Mouse (Mus musculus) heart, embryonic 15.5 days (tissue): ENCODE results near the gene Ganc. TPM values are rescaled to one million over a fixed set of nuclear protein-coding genes. Genes with fewer than 3 reads are reported as not detected.

Experiments used
- ATAC-seq: fragments of 200-750 bp; cut with Nextera tagmentation; replicated peaks from 2 replicates; pipeline ENCODE4 v1.8.0; 2017; ENCODE audit warnings: low read depth, moderate TSS enrichment; ENCODE audit not compliant: insufficient number of reproducible peaks, insufficient read depth, low FRiP score
- H3K27ac ChIP-seq: fragments of 300-500 bp; sonication (generic); 2 replicates; pipeline ENCODE4 v1.5.1; 2015; ENCODE audit warnings: mild to moderate bottlenecking, inconsistent platforms
- H3K27me3 ChIP-seq: fragments of 300-500 bp; sonication (generic); 2 replicates; pipeline ENCODE4 v1.6.1; 2015; ENCODE audit warnings: inconsistent platforms
- H3K36me3 ChIP-seq: fragments of 300-500 bp; sonication (generic); 2 replicates; pipeline ENCODE4 v1.6.1; 2015; ENCODE audit warnings: mild to moderate bottlenecking, inconsistent platforms
- H3K4me1 ChIP-seq: fragments of 300-500 bp; sonication (generic); replicated peaks from 2 replicates; pipeline ENCODE4 v1.6.1; 2015; ENCODE audit warnings: inconsistent platforms
- H3K4me2 ChIP-seq: fragments of 300-500 bp; sonication (generic); 2 replicates; pipeline ENCODE4 v1.6.1; 2015; ENCODE audit warnings: inconsistent platforms, mild to moderate bottlenecking, moderate library complexity
- H3K4me3 ChIP-seq: fragments of 300-500 bp; sonication (generic); 2 replicates; pipeline ENCODE4 v1.5.1; 2015; ENCODE audit warnings: mild to moderate bottlenecking, inconsistent platforms
- H3K9ac ChIP-seq: fragments of 300-500 bp; sonication (generic); 2 replicates; pipeline ENCODE4 v1.6.1; 2015; ENCODE audit warnings: mild to moderate bottlenecking, inconsistent platforms
- H3K9me3 ChIP-seq: fragments of 300-500 bp; sonication (generic); replicated peaks from 2 replicates; pipeline ENCODE4 v1.6.1; 2016; ENCODE audit warnings: inconsistent platforms
- WGBS: fragments of 180-500 bp; shearing (Covaris S2); methylation state at CpG from one replicate; pipeline ENCODE4 v1.1.7; 2015; ENCODE audit warnings: mixed read lengths; 5-methylcytosine and 5-hydroxymethylcytosine counted together
- polyA plus RNA-seq: library from polyadenylated mRNA; unstranded; fragments of >200 nt; fragmentation: Nextera tagmentation; extraction: Ambion mirVana; gene quantifications from 2 replicates; pipeline ENCODE4 v1.2.1, GENCODE M21; 2015

The Ganc gene
- polyA plus RNA-seq, 1 experiment from 2014 or later: 9.0 TPM

DNA sequence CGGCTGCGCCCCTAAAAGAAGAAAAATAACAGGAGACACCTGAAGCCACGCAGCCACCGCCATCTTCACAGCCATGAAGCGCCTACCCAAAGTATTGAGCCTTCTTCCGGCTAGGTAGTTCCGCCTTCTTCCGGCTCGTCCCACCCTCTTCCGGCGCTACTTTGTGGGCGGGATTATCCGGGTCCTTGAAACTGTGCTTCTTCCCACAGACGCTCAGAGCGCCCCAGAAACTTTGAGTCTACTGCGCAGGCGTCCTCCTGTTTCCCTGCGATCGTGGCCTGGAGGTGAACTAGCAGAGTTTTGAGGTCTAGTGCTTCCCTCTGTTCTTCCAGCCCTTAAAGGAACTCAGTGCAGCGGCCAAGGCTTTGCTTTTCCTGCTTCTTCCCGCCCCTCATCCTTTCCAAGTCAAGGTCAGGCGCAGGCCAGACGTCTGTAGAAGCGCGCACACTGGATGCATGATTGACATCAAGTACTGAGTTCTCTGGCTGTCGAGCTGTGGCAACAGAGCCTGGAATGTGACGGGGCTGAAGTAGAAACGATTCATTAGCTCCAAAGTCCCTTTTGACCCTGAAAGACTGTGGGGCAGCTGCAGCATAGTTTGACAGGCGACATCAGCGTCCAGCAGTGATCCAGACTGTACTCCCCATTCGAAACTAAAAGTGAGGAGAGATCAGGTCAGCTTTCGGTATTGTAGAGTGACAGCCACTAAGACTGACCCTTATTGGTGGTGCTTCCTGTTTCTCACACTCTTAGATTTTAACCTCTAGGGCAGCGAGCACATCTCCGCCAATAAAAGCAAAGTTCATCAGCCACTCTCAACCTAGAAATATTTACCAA, 508 bp downstream of the Ganc start, which contains the start of gene Tmem87a:
TSS of gene Tmem87a (minus strand) at position 128 of the 837 bp plus-strand sequence.
- Histone ChIP-seq H3K4me3 (peak within 1 kb of the TSS; percentile 79), H3K4me2 (peak within 1 kb of the TSS; percentile 77), H3K27me3 (no peaks in the 10 kb centered on the region), H3K9ac (peak within 1 kb of the TSS; percentile 82), H3K9me3 (no peaks in the 10 kb centered on the region), H3K27ac (peak within 1 kb of the TSS; percentile 99), H3K36me3 (peaks cover 5% of the 10 kb centered on the region; the same call in 1 of the 2 replicates), H3K4me1 (peaks cover 13% of the 10 kb centered on the region)
- peak; percentile 99 for ATAC-seq
- under 1% methylated on average over 34 of the region's 34 CpGs for WGBS

DNA sequence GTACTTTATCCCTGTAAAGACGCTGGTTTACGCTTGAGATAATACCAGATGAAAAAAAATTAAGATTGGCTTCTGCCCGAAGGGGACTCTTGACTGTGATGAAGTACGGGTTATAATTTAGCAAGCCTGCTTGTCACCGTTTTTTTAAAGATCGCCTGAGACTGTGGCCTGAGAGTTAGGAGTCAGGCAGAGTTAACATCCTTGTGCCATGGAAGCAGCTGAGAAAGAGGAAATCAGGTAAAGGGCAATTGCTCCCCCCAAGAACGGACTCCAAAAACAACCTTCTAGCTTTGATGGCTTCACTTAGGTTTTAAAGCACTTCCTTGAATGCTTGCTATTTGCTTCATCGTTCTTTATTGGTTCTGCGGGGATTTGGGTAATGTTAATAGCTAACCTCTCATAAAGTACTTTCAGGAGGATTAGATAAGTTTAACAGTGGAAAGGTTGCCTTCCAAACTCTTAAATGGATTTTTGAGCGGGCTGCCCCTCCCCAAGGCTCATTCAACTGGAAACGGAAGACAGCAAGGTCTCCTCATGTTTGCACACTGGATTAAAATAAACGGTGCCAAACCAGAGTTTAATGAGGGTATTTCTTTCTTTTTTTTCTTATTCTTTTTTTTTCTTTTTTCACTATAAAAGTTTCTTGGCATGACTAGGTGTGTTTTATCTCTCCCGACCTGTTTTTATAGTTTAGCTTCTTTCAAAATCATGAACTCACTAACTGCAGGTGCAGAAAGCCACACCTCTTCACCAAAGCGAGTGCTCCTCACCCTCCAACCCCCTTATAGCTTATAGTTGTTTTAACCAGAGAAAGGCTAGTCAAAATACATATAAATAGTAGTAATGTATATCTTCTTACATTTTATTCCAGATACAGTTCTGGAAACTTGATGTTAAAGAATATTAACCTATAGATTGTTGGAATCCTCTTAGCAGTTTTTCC, 1.4 kb downstream of the Ganc start:
- Histone ChIP-seq H3K27me3 (no peaks in the 10 kb centered on the region), H3K4me1 (peaks cover 13% of the 10 kb centered on the region), H3K9ac (peak overlapping the region; percentile 68), H3K9me3 (no peaks in the 10 kb centered on the region), H3K27ac (peak overlapping the region; percentile 99), H3K4me3 (peak overlapping the region; percentile 79), H3K4me2 (peak overlapping the region; percentile 77), H3K36me3 (peaks cover 5% of the 10 kb centered on the region; the same call in 1 of the 2 replicates)
- ATAC-seq: no peak
- 17% methylated on average over 14 of the region's 14 CpGs for WGBS

GRCm38 (mm10) chr2:120411096-120411628, 7.5 kb downstream of the Ganc start:
- Histone ChIP-seq H3K27me3 (no peaks in the 10 kb centered on the region), H3K4me1 (no peaks in the 10 kb centered on the region), H3K4me2 (no peak overlapping the region), H3K27ac (no peak overlapping the region), H3K9ac (no peak overlapping the region), H3K9me3 (no peaks in the 10 kb centered on the region), H3K4me3 (no peak overlapping the region), H3K36me3 (peaks cover 3% of the 10 kb centered on the region; the same call in 1 of the 2 replicates)
- 83% methylated on average over 3 of the region's 3 CpGs for WGBS
- ATAC-seq: no peak

- no peaks in the 10 kb centered on the region for H3K9me3 ChIP-seq
- H3K9ac ChIP-seq: no peak overlapping the region
- H3K27ac ChIP-seq: no peak overlapping the region
- H3K4me3 ChIP-seq: no peak overlapping the region
- no peak overlapping the region for H3K4me2 ChIP-seq
- H3K4me1 ChIP-seq: no peaks in the 10 kb centered on the region
- H3K36me3 ChIP-seq: no peaks in the 10 kb centered on the region
- no peaks in the 10 kb centered on the region for H3K27me3 ChIP-seq
- ATAC-seq: no peak
These were observed 10.4 kb downstream of the Ganc start for GRCm38 (mm10) chr2:120414113-120414512.

- WGBS: 63% methylated on average over 1 of the region's 1 CpGs
- Histone ChIP-seq H3K4me2 (no peak overlapping the region), H3K36me3 (no peaks in the 10 kb centered on the region), H3K27me3 (no peaks in the 10 kb centered on the region), H3K9ac (no peak overlapping the region), H3K27ac (no peak overlapping the region), H3K4me3 (no peak overlapping the region), H3K4me1 (no peaks in the 10 kb centered on the region), H3K9me3 (no peaks in the 10 kb centered on the region)
- no peak for ATAC-seq
These were observed 11.2 kb downstream of the Ganc start for GRCm38 (mm10) chr2:120414738-120415414.

DNA sequence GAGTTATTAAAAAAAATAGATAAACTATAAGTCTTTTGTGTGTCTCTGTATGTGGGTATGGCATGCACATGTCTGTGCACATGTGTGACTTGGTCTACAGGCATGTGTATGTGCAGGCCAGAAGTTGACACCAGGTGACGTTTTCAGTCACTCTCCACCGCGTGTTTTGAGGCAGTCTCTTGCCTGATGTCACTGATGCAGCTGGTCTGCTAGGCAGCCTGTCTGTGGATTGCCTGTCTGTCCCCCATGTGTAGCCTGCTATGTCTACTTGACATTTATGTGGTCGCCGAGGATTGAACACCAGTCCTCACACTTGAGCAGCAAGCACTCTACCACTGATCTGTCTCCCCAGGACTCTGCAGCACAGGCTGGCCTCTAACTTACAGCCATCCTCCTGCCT, 20.7 kb downstream of the Ganc start:
- no peak overlapping the region for H3K4me3 ChIP-seq
- no peaks in the 10 kb centered on the region for H3K36me3 ChIP-seq
- no peak for ATAC-seq
- no peak overlapping the region for H3K27ac ChIP-seq
- H3K27me3 ChIP-seq: no peaks in the 10 kb centered on the region
- H3K9me3 ChIP-seq: no peaks in the 10 kb centered on the region
- WGBS: 68% methylated on average over 5 of the region's 5 CpGs
- no peak overlapping the region for H3K4me2 ChIP-seq
- no peak overlapping the region for H3K9ac ChIP-seq
- no peaks in the 10 kb centered on the region for H3K4me1 ChIP-seq

- 80% methylated on average over 1 of the region's 1 CpGs for WGBS
- H3K4me3 ChIP-seq: no peak overlapping the region
- no peak overlapping the region for H3K4me2 ChIP-seq
- H3K27ac ChIP-seq: no peak overlapping the region
- H3K4me1 ChIP-seq: no peaks in the 10 kb centered on the region
- no peaks in the 10 kb centered on the region for H3K9me3 ChIP-seq
- no peak overlapping the region for H3K9ac ChIP-seq
- H3K36me3 ChIP-seq: no peaks in the 10 kb centered on the region
- no peak for ATAC-seq
- no peaks in the 10 kb centered on the region for H3K27me3 ChIP-seq
These were observed 40.8 kb downstream of the Ganc start for GRCm38 (mm10) chr2:120444486-120444885.

GRCm38 (mm10) chr2:120446373-120446772, 42.7 kb downstream of the Ganc start:
- H3K9ac ChIP-seq: no peak overlapping the region
- H3K4me2 ChIP-seq: no peak overlapping the region
- H3K4me3 ChIP-seq: no peak overlapping the region
- 0 out of 2 replicates have a peak, but pooled peaks have one; percentile 27 for ATAC-seq
- H3K36me3 ChIP-seq: no peaks in the 10 kb centered on the region
- WGBS: 52% methylated on average over 10 of the region's 10 CpGs
- no peak overlapping the region for H3K27ac ChIP-seq
- H3K27me3 ChIP-seq: no peaks in the 10 kb centered on the region
- H3K9me3 ChIP-seq: no peaks in the 10 kb centered on the region
- H3K4me1 ChIP-seq: no peaks in the 10 kb centered on the region

DNA sequence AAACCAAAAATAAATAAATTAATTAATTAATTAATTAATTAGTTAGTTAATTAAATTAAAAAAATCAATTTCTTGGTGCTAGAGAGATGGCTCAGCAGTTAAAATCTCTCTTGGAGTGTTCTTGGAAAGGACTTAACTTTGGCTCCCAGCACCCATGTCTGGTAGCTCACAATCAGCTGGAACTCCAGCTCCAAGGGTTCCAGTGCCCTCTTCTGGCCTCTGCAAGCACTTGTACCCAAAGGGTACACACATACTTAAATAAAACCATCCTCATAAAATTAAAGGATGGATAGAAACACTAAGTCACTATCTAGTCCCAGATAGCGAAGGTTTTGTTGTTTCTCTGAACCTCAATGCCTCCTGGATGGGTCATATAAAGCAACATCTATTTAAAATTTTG, 43.6 kb downstream of the Ganc start:
- Histone ChIP-seq H3K27me3 (no peaks in the 10 kb centered on the region), H3K9ac (no peak overlapping the region), H3K27ac (no peak overlapping the region), H3K4me3 (no peak overlapping the region), H3K4me2 (no peak overlapping the region), H3K36me3 (no peaks in the 10 kb centered on the region), H3K9me3 (no peaks in the 10 kb centered on the region), H3K4me1 (no peaks in the 10 kb centered on the region)
- WGBS: 95% methylated on average over 1 of the region's 1 CpGs
- no peak for ATAC-seq

GRCm38 (mm10) chr2:120450724-120451123, 47.0 kb downstream of the Ganc start:
- 57% methylated on average over 6 of the region's 6 CpGs for WGBS
- Histone ChIP-seq H3K27ac (no peak overlapping the region), H3K27me3 (no peaks in the 10 kb centered on the region), H3K4me2 (no peak overlapping the region), H3K9me3 (no peaks in the 10 kb centered on the region), H3K4me1 (no peaks in the 10 kb centered on the region), H3K9ac (no peak overlapping the region), H3K36me3 (no peaks in the 10 kb centered on the region), H3K4me3 (no peak overlapping the region)
- ATAC-seq: no peak

DNA sequence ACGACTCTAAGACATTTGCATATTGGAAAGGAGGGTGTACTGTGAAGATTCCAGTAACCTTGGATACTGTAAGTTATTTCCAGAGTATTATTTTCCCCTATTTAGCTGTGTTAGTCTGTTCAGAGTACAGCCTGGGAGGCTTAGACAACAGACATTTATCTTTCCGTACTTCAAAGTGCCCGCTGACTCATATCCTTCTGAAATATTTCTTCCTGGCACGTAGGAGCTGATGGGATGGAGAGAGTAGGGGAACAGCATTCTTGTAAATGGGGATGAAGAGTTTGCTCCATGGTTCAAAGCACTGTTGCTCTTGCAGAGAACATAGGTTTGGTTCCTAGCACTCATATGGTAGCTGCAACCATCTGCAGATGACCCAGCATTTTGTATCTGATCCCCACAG, 48.9 kb downstream of the Ganc start:
- Histone ChIP-seq H3K9me3 (no peaks in the 10 kb centered on the region), H3K4me3 (no peak overlapping the region), H3K4me1 (no peaks in the 10 kb centered on the region), H3K4me2 (no peak overlapping the region), H3K36me3 (no peaks in the 10 kb centered on the region), H3K27me3 (no peaks in the 10 kb centered on the region), H3K27ac (no peak overlapping the region), H3K9ac (no peak overlapping the region)
- 65% methylated on average over 4 of the region's 4 CpGs for WGBS
- no peak for ATAC-seq
